Mouse (Mus musculus): Measurements from ENCODE around the gene Tmem186.

GRCm38 (mm10) chr16:8667814-8668213, 30.3 kb upstream of the Tmem186 start:
- no peak for TF ChIP-seq CTCF (IDR thresholded peaks at IDR 0.05; ENCODE audit: borderline replicate concordance, control insufficient read depth, extremely low read depth, insufficient read depth, low read length, poor library complexity)
- no peak for TF ChIP-seq POLR2A (IDR thresholded peaks at IDR 0.05; ENCODE audit: control insufficient read depth, extremely low read depth, insufficient read depth, low read length, poor library complexity)
